Mouse (Mus musculus) embryonic facial prominence, embryonic 10.5 days (tissue): Measurements from ENCODE around the gene Frem1. TPM values are rescaled to one million over a fixed set of nuclear protein-coding genes. Genes with fewer than 3 reads are reported as not detected.

Source experiments
- DNase-seq: peaks from one replicate; pipeline ENCODE4 v3.0.0-alpha.2; 2017; ENCODE audit warnings: low spot score
- H3K27ac ChIP-seq: fragments of 300-500 bp; sonication (generic); replicated peaks from 2 replicates; pipeline ENCODE4 v1.5.1; 2016; ENCODE audit warnings: mild to moderate bottlenecking
- H3K27me3 ChIP-seq: fragments of 300-500 bp; sonication (generic); replicated peaks from 2 replicates; pipeline ENCODE4 v1.6.1; 2016; ENCODE audit warnings: low read depth, mild to moderate bottlenecking; ENCODE audit not compliant: poor library complexity, severe bottlenecking
- H3K36me3 ChIP-seq: fragments of 300-500 bp; sonication (generic); replicated peaks from 2 replicates; pipeline ENCODE4 v1.6.1; 2016; ENCODE audit warnings: mild to moderate bottlenecking, moderate library complexity
- H3K4me1 ChIP-seq: fragments of 300-500 bp; sonication (generic); 2 replicates; pipeline ENCODE4 v1.6.1; 2016
- H3K4me3 ChIP-seq: fragments of 300-500 bp; sonication (generic); 2 replicates; pipeline ENCODE4 v1.5.1; 2016; ENCODE audit warnings: mild to moderate bottlenecking, moderate library complexity
- H3K9me3 ChIP-seq: fragments of 300-500 bp; sonication (generic); 2 replicates; pipeline ENCODE4 v1.6.1; 2016; ENCODE audit warnings: mild to moderate bottlenecking
- WGBS: fragments of 180-500 bp; shearing (Covaris S2); methylation state at CpG from one replicate; pipeline ENCODE4 v1.1.7; 2016; 5-methylcytosine and 5-hydroxymethylcytosine counted together
- polyA plus RNA-seq: library from polyadenylated mRNA; unstranded; fragments of >200 nt; fragmentation: Nextera tagmentation; extraction: Ambion mirVana; gene quantifications from 2 replicates; pipeline ENCODE4 v1.2.1, GENCODE M21; 2016

Frem1 gene
- polyA plus RNA-seq, 1 experiment from 2014 or later, result 15.5 TPM

DNA sequence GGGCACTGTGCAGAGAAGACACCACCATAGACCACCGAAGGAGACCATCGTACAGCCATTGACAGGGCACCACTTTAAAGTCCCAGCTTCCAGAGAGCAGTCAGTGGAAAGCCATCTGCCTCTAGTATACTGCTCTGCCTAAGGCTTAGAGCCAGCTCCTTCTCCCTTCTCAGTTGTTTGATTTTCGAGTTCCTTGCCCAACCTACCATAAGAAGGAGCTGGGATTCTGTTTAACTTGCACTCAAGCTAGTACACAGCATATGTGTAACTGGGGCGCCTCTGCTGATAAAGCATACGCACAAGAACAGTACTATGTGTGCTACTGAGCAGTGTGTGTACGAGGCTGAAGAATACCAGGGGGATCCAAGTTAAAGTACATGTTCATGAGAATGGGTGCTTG, 173.0 kb downstream of the Frem1 start:
- H3K36me3 ChIP-seq, result no peaks in the 10 kb centered on the region
- 0 out of 2 replicates have a peak, but pooled peaks cover under 1% of the 10 kb centered on the region for H3K27me3 ChIP-seq
- WGBS, result 85% methylated on average over 6 of the region's 6 CpGs
- DNase-seq, result no peak
- H3K4me3 ChIP-seq, result no peak overlapping the region
- H3K9me3 ChIP-seq, result no peaks in the 10 kb centered on the region
- no peaks in the 10 kb centered on the region for H3K4me1 ChIP-seq
- no peak overlapping the region for H3K27ac ChIP-seq

DNA sequence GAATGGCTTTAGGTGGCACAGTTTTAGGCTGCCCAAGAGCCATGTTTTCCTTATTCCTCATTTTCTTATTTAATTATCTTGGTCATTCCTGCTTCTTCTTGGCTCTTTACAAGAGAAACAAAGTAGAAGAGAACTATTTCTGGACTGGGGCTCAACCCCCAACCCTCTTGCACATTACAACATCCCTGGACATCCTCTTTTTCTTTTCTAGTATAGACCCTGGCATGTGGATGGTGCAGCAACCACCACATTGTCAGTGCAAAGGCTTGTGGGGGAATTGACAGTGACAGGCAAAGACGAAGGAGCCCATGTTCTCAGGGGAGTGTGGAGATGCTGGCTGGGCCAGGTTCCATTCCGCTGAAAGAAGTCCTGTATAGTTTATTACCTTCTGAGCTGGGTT, 175.5 kb downstream of the Frem1 start:
- 86% methylated on average over 2 of the region's 2 CpGs for WGBS
- no peaks in the 10 kb centered on the region for H3K36me3 ChIP-seq

DNA sequence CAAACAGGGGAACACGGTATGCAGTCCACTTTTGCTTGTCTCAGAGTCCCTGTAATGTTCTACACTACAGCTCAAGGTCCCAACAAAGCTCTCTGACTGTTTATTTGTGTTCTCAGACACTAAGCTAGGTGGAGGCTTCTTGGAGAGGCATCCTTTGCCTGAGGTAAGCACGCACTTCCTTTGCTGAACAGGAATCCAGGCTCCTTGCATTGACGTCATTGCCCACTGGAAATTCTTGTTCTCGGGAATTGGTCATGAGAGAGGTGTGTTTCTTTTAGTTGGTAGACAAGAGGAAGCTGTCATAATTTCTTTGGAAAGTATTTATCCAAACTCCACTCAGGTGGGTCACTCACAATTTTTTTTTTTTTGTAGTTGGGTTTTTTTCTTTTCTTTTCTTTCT, 176.6 kb downstream of the Frem1 start:
- H3K4me1 ChIP-seq, result 0 out of 2 replicates have a peak, but pooled peaks cover 7% of the 10 kb centered on the region
- no peak overlapping the region for H3K4me3 ChIP-seq
- H3K9me3 ChIP-seq, result no peaks in the 10 kb centered on the region
- 62% methylated on average over 4 of the region's 4 CpGs for WGBS
- no peak for DNase-seq
- H3K27ac ChIP-seq, result no peak overlapping the region
- H3K27me3 ChIP-seq, result no peaks in the 10 kb centered on the region
- H3K36me3 ChIP-seq, result no peaks in the 10 kb centered on the region

More for the DNA sequence above, 175.5 kb downstream of the Frem1 start:
- no peak overlapping the region for H3K27ac ChIP-seq
- no peaks in the 10 kb centered on the region for H3K27me3 ChIP-seq
- DNase-seq, result no peak
- 0 out of 2 replicates have a peak, but pooled peaks cover 7% of the 10 kb centered on the region for H3K4me1 ChIP-seq
- H3K9me3 ChIP-seq, result no peaks in the 10 kb centered on the region
- no peak overlapping the region for H3K4me3 ChIP-seq

DNA sequence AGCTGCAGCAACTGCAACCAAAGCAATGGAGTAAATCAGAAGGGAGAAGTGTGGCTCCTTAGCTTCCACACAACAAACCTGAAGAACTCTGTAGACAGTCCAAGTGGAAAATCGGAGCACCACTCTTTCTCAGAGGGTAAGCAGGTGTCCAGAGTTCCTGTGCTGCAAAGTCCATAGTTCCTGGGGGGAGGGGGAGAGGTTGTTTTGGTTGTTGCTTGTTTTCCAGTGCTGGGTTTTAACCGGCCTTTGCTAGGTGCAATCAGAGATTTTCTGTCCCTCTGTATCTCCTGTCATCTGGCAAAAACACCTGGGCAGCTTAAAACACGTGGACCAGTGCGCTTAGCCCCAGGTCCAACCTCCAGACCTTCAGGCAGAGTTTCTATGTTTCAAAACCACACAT, 177.3 kb downstream of the Frem1 start:
- WGBS, result 64% methylated on average over 4 of the region's 4 CpGs
- Histone ChIP-seq H3K4me1 (0 out of 2 replicates have a peak, but pooled peaks cover 7% of the 10 kb centered on the region), H3K4me3 (no peak overlapping the region), H3K27ac (no peak overlapping the region), H3K9me3 (no peaks in the 10 kb centered on the region), H3K36me3 (no peaks in the 10 kb centered on the region), H3K27me3 (no peaks in the 10 kb centered on the region)
- DNase-seq, result no peak

- 77% methylated on average over 4 of the region's 4 CpGs for WGBS
- H3K36me3 ChIP-seq, result no peaks in the 10 kb centered on the region
Observed at GRCm38 (mm10) chr4:82872548-82872947, 179.6 kb downstream of the Frem1 start.

DNA sequence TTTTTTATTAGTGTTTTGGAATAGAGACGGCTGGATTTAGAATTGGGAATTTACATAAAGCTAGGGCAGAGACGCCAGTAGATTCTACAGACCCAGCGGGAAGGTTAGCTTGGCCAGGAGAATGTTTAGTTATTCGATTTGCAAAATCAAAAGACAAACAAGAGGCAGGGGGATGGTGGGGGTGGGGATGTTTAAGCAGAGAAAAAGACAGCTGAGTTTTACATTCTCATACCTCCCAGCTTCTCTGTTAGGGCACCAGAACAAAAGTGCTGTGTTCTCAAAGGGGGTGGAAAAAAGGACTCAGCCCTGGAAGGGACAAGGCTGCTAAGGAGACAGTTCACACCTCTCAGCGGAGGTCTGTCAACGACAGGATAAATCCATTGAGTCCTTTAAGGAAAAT, 180.0 kb downstream of the Frem1 start:
- WGBS, result 39% methylated on average over 6 of the region's 6 CpGs
- Histone ChIP-seq H3K4me1 (0 out of 2 replicates have a peak, but pooled peaks cover 12% of the 10 kb centered on the region), H3K27ac (no peak overlapping the region), H3K27me3 (no peaks in the 10 kb centered on the region), H3K4me3 (no peak overlapping the region), H3K9me3 (no peaks in the 10 kb centered on the region), H3K36me3 (no peaks in the 10 kb centered on the region)
- no peak for DNase-seq

More at GRCm38 (mm10) chr4:82872548-82872947, 179.6 kb downstream of the Frem1 start:
- no peaks in the 10 kb centered on the region for H3K9me3 ChIP-seq
- no peak overlapping the region for H3K27ac ChIP-seq
- no peak overlapping the region for H3K4me3 ChIP-seq
- DNase-seq, result no peak
- H3K4me1 ChIP-seq, result 0 out of 2 replicates have a peak, but pooled peaks cover 12% of the 10 kb centered on the region
- H3K27me3 ChIP-seq, result no peaks in the 10 kb centered on the region

GRCm38 (mm10) chr4:82870931-82871330, 181.2 kb downstream of the Frem1 start:
- Histone ChIP-seq H3K4me3 (no peak overlapping the region), H3K4me1 (0 out of 2 replicates have a peak, but pooled peaks cover 12% of the 10 kb centered on the region), H3K27me3 (no peaks in the 10 kb centered on the region), H3K9me3 (no peaks in the 10 kb centered on the region), H3K36me3 (no peaks in the 10 kb centered on the region), H3K27ac (no peak overlapping the region)
- no peak for DNase-seq
- WGBS, result 81% methylated on average over 6 of the region's 6 CpGs

DNA sequence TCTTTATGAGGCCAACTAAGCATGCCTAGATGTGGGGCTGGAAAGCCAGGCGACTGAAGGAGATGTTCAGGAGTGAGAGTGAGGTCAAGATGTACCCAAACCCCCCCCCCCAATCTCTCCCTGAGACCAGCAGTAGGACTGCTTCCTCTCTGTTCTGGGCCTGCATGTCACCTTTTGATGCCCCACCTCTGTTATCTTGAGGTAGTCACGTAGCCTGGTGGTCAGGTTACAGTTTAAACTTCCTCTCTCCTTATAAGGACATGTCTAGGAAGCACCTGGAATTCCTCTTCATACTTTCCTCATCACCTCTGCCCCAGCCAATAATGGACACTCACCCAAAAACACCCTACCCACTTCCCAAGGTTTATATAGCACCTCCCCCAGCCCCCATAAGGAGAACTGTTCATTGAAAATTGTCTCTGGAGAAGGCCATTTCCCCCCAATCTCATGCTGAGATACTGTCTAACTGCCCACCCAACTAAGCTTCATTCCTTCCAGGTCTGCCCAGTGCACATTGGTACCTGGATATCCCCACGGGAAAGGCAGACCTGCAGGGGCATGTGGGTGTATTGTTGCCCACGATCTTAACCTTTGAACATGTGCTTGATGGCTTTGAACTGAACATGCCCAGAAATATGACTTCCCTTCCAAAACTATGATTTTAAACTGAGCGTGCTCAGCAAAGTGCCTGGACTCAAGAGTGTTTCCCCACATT, 184.3 kb downstream of the Frem1 start:
- H3K9me3 ChIP-seq, result no peaks in the 10 kb centered on the region
- no peaks in the 10 kb centered on the region for H3K27me3 ChIP-seq
- no peaks in the 10 kb centered on the region for H3K36me3 ChIP-seq
- no peak for DNase-seq
- H3K4me1 ChIP-seq, result 0 out of 2 replicates have a peak, but pooled peaks cover 12% of the 10 kb centered on the region
- 87% methylated on average over 5 of the region's 5 CpGs for WGBS
- no peak overlapping the region for H3K4me3 ChIP-seq
- no peak overlapping the region for H3K27ac ChIP-seq

GRCm38 (mm10) chr4:82867111-82867510, 185.0 kb downstream of the Frem1 start:
- H3K27me3 ChIP-seq, result no peaks in the 10 kb centered on the region
- H3K4me1 ChIP-seq, result 0 out of 2 replicates have a peak, but pooled peaks cover 7% of the 10 kb centered on the region
- no peaks in the 10 kb centered on the region for H3K9me3 ChIP-seq
- no peaks in the 10 kb centered on the region for H3K36me3 ChIP-seq
- no peak overlapping the region for H3K27ac ChIP-seq
- H3K4me3 ChIP-seq, result no peak overlapping the region
- DNase-seq, result no peak
- WGBS, result 46% methylated on average over 4 of the region's 4 CpGs

DNA sequence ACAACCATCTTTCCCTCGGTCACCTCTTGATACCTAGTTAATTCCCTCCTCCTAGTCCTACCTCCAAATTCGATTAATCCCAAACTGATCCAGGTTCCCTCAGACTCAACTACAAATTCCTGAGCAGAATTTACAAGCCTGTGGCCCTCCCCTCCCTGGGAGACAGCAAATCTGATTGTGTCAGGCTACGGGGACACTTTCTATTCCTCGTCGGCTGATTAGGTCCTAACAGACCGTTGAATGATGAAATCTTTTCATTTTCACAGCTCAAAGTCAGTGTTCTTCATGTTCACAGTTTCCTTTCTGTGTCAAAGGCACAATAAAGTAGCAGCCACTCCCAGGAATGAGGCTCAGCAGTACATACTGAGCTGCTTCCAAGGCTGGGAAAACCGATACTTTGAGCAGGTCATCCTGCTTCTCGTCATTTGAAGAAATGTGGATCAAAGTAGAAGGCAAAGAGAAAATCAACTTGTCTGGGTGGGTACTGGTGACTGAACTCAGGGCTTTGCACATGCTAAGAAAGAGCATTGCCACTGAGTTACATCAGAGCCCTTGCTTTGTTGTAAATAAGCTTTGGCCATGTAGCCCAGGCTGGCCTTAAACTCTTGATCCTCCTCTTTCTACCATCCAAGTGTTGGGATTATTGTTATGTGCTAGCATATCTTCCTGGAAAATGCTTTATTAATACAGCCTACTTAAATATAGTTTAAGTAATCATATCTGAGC, 187.0 kb downstream of the Frem1 start:
- Histone ChIP-seq H3K4me3 (no peak overlapping the region), H3K27me3 (no peaks in the 10 kb centered on the region), H3K9me3 (no peaks in the 10 kb centered on the region), H3K27ac (no peak overlapping the region), H3K4me1 (0 out of 2 replicates have a peak, but pooled peaks cover 5% of the 10 kb centered on the region), H3K36me3 (no peaks in the 10 kb centered on the region)
- DNase-seq, result no peak
- WGBS, result 88% methylated on average over 8 of the region's 8 CpGs

GRCm38 (mm10) chr4:82863316-82863715, 188.8 kb downstream of the Frem1 start:
- H3K27me3 ChIP-seq, result no peaks in the 10 kb centered on the region
- no peaks in the 10 kb centered on the region for H3K9me3 ChIP-seq
- no peak overlapping the region for H3K27ac ChIP-seq
- H3K4me3 ChIP-seq, result no peak overlapping the region
- WGBS, result 87% methylated on average over 8 of the region's 8 CpGs
- H3K36me3 ChIP-seq, result no peaks in the 10 kb centered on the region
- peaks cover 14% of the 10 kb centered on the region for H3K4me1 ChIP-seq
- DNase-seq, result no peak

GRCm38 (mm10) chr4:82861451-82861850, 190.7 kb downstream of the Frem1 start:
- H3K27me3 ChIP-seq, result no peaks in the 10 kb centered on the region
- H3K27ac ChIP-seq, result no peak overlapping the region
- no peaks in the 10 kb centered on the region for H3K9me3 ChIP-seq
- 93% methylated on average over 2 of the region's 2 CpGs for WGBS
- DNase-seq, result no peak
- H3K4me1 ChIP-seq, result peaks cover 10% of the 10 kb centered on the region
- no peaks in the 10 kb centered on the region for H3K36me3 ChIP-seq
- no peak overlapping the region for H3K4me3 ChIP-seq

DNA sequence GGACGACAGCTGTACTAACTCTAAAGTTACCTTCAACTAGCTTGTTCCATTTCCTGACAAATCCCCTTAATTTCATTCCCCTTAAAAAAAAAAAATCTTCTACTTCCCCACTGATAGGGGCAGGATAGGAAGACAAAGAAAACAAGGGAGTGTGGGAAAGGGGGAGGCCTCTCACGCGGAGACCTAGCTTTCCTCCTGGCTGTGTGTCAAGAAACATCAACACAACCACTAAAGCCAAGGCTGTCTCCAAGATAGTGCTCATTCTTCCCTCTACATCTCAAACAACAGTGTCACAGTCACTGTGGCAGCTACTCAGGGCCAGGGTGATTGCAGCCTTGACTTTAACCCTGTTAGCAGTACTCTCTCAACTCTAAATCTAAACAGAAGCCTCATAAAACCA, 191.6 kb downstream of the Frem1 start:
- peaks cover 10% of the 10 kb centered on the region for H3K4me1 ChIP-seq
- H3K27me3 ChIP-seq, result no peaks in the 10 kb centered on the region
- no peaks in the 10 kb centered on the region for H3K36me3 ChIP-seq
- H3K4me3 ChIP-seq, result no peak overlapping the region
- DNase-seq, result no peak
- 52% methylated on average over 3 of the region's 3 CpGs for whole genome bisulfite sequencing
- no peak overlapping the region for H3K27ac ChIP-seq
- no peaks in the 10 kb centered on the region for H3K9me3 ChIP-seq
